Mouse (Mus musculus) olfactory bulb, adult 2 months (tissue): ENCODE results near the gene Cavin4.

ENCODE experiments used
- CTCF ChIP-seq: fragments of 200-500 bp; IDR thresholded peaks from 2 replicates; pipeline ENCODE4 v1.5.1; 2012; ENCODE audit warnings: low read depth, mild to moderate bottlenecking, low read length, moderate library complexity; ENCODE audit not compliant: insufficient read depth
- POLR2A ChIP-seq: fragments of 200-500 bp; IDR thresholded peaks from 2 replicates; pipeline ENCODE4 v1.6.1; 2012; ENCODE audit warnings: mild to moderate bottlenecking, low read depth, low read length, moderate library complexity; ENCODE audit not compliant: insufficient read depth

- no peak for TF ChIP-seq CTCF
- TF ChIP-seq POLR2A, result no peak
These were observed 14.0 kb downstream of the Cavin4 start for GRCm38 (mm10) chr4:48677276-48677675.
